Mouse (Mus musculus): ENCODE measurements around the gene Svbp.

GRCm38 (mm10) chr4:119157186-119157585, 37.9 kb upstream of the Svbp start:
- TF ChIP-seq TAL1 (IDR thresholded peaks at IDR 0.05; ENCODE audit: low read length) (no peak), GATA1 (IDR thresholded peaks at IDR 0.05; ENCODE audit: low read length) (no peak)

Data from erythroblast, embryonic 14.5 days (primary cell).